Mouse (Mus musculus) bone marrow, adult 2 months (tissue): ENCODE data around the gene N4bp2l2.

Source experiments
- CTCF ChIP-seq: fragments of 200-500 bp; IDR thresholded peaks from 2 replicates; pipeline ENCODE4 v1.5.1; 2011; ENCODE audit warnings: low read length, control low read depth; ENCODE audit not compliant: control insufficient read depth, insufficient read depth
- POLR2A ChIP-seq: fragments of 200-500 bp; IDR thresholded peaks from 2 replicates; pipeline ENCODE4 v1.6.1; 2011; ENCODE audit warnings: low read depth, mild to moderate bottlenecking, control low read depth, low read length, borderline replicate concordance; ENCODE audit not compliant: control insufficient read depth

DNA sequence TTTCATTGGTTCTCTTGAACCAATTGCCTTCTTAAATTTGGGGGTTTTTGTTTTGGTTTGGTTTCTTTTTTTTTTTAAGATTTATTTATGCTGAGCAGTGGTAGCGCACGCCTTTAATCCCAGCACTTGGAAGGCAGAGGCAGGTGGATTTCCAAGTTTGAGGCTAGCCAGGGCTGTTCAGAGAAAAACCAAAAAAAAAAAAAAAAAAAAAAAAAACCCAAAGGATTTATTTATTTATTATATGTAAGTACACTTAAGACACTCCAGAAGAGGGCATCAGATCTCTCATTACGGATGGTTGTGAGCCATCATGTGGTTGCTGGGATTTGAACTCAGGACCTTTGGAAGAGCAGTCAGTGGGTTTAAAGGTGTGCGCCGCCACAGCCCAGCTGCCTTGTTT lies 105.1 kb downstream of the N4bp2l2 start:
- TF ChIP-seq POLR2A (no peak), CTCF (no peak)
